In the genomic region with DNA sequence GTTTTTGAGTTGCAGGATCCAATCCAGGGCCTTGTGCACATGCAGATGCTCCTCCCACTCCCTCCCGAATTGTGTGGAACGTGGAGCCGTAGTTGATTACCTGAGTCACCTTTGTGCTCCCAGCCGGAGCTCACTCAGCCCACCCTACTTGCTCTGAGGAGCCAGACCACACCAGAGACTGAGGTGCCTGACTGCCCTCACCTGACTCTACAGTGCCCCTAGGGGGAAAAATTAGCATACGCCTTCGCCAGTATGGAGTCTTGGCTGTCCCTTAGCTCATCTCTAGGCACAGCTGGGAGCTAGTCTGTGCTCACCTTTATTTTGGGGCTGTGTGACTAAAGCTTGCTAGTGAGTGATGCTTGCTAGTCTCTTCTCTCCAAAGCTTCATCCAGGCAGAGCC, we compare ENCODE assay signal across 17 mouse cellular contexts. TPM values are rescaled to one million over a fixed set of nuclear protein-coding genes. Genes with fewer than 3 reads are reported as not detected.
DNase-seq lines count a peak whose midpoint lies in the region; ATAC-seq and TF ChIP-seq lines count a peak whose summit lies in the region.
"Had no signal": no experiment of that assay in that cellular context is flagged by ENCODE, and none has a peak within 500 bp of the region (broad histone marks: within the 10 kb centered on the region; RNA-seq: fewer than 3 reads in every experiment).

No protein-coding gene starts in this region.

- peaks cover 41% of the 10 kb centered on the region for H3K36me3 ChIP-seq in kidney, postnatal 0 days (ENCODE audit: insufficient read depth, low read length)
- peaks cover 72% of the 10 kb centered on the region for H3K36me3 ChIP-seq in kidney, embryonic 14.5 days (ENCODE audit: control insufficient read depth, insufficient read depth, low read length)
- peaks cover 10% of the 10 kb centered on the region; the same call in 1 of the 2 replicates for H3K36me3 ChIP-seq in ES-Bruce4 (ENCODE audit: control insufficient read depth, insufficient read depth, low read length, poor library complexity, severe bottlenecking)
- peaks cover 39% of the 10 kb centered on the region for H3K36me3 ChIP-seq in liver, embryonic 14.5 days (replicated peaks; ENCODE audit: control insufficient read depth, insufficient read depth, low read depth)
- H3K36me3 ChIP-seq in forebrain, embryonic 16.5 days (ENCODE audit: control insufficient read depth, insufficient read depth), result peaks cover 21% of the 10 kb centered on the region; the same call in 1 of the 2 replicates

- H3K4me2 ChIP-seq in kidney, postnatal 0 days (ENCODE audit: low read length), result no peak overlapping the region
- no peak overlapping the region for H3K4me2 ChIP-seq in kidney, embryonic 14.5 days (replicated peaks; ENCODE audit: low read depth, low read length)
- no peak overlapping the region for H3K4me2 ChIP-seq in liver, embryonic 14.5 days (ENCODE audit: low read depth)
- no peak overlapping the region for H3K4me2 ChIP-seq in forebrain, embryonic 16.5 days (ENCODE audit: low read length)
- H3K4me2 ChIP-seq: embryonic facial prominence, embryonic 15.5 days; forebrain, embryonic 15.5 days; limb, embryonic 15.5 days; neural tube, embryonic 15.5 days had no signal

- TF ChIP-seq CTCF in kidney, postnatal 0 days (IDR thresholded peaks at IDR 0.05; ENCODE audit: low read depth), result peak; percentile 24; the same call in 1 of the 2 replicates
- TF ChIP-seq CTCF in ES-Bruce4 (IDR thresholded peaks at IDR 0.05; ENCODE audit: low read depth, low read length), result peak; percentile 19
- peak; percentile 60 for TF ChIP-seq CTCF in liver, embryonic 14.5 days (IDR thresholded peaks at IDR 0.05; ENCODE audit: low read depth)

- H3K9ac ChIP-seq in kidney, postnatal 0 days (ENCODE audit: low read depth, low read length), result no peak overlapping the region
- H3K9ac ChIP-seq in kidney, embryonic 14.5 days (ENCODE audit: low read depth, low read length), result no peak overlapping the region
- no peak overlapping the region for H3K9ac ChIP-seq in ES-Bruce4 (ENCODE audit: low read depth, poor library complexity, severe bottlenecking)
- H3K9ac ChIP-seq in liver, embryonic 14.5 days (replicated peaks), result no peak overlapping the region
- no peak overlapping the region for H3K9ac ChIP-seq in forebrain, embryonic 16.5 days (replicated peaks; ENCODE audit: low read depth, low read length)
- H3K9ac ChIP-seq: embryonic facial prominence, embryonic 15.5 days; forebrain, embryonic 15.5 days; limb, embryonic 15.5 days; neural tube, embryonic 15.5 days had no signal

- no peak for DNase-seq in kidney, postnatal 0 days (ENCODE audit: low spot score)
- peak; percentile 38 for DNase-seq in A20 (ENCODE audit: low read depth, low spot score)
- no peak for DNase-seq in liver, embryonic 14.5 days (ENCODE audit: low read depth in 3 of 3, low spot score in 3 of 3)
- DNase-seq in cerebellum, adult 11-12 months, result no peak
- DNase-seq: cerebellum, adult 9-11 months; gastrocnemius, postnatal 36 days; kidney, postnatal 14 days; right cerebral cortex, postnatal 25 days had no signal

- no peaks in the 10 kb centered on the region for H3K4me1 ChIP-seq in kidney, postnatal 0 days (replicated peaks; ENCODE audit: insufficient read depth, low read length)
- H3K4me1 ChIP-seq in kidney, embryonic 14.5 days (ENCODE audit: control insufficient read depth, insufficient read depth, low read length), result no peaks in the 10 kb centered on the region
- H3K4me1 ChIP-seq in ES-Bruce4 (ENCODE audit: control insufficient read depth, insufficient read depth, low read length), result no peaks in the 10 kb centered on the region
- no peaks in the 10 kb centered on the region for H3K4me1 ChIP-seq in liver, embryonic 14.5 days (replicated peaks; ENCODE audit: control insufficient read depth in 2 of 2, insufficient read depth in 2 of 2, low read length in 1 of 2)
- no peaks in the 10 kb centered on the region for H3K4me1 ChIP-seq in forebrain, embryonic 16.5 days (replicated peaks; ENCODE audit: control insufficient read depth, insufficient read depth, low read length)
- H3K4me1 ChIP-seq: embryonic facial prominence, embryonic 15.5 days; forebrain, embryonic 15.5 days; limb, embryonic 15.5 days; neural tube, embryonic 15.5 days had no signal

- TF ChIP-seq EP300 in ES-Bruce4 (IDR thresholded peaks at IDR 0.05; ENCODE audit: insufficient read depth, low read depth, low read length), result no peak
- no peak for TF ChIP-seq EP300 in liver, embryonic 14.5 days (IDR thresholded peaks at IDR 0.05; ENCODE audit: low read depth)

- H3K27ac ChIP-seq in kidney, postnatal 0 days, result no peak overlapping the region
- H3K27ac ChIP-seq in kidney, embryonic 14.5 days (ENCODE audit: low read depth, low read length), result no peak overlapping the region
- H3K27ac ChIP-seq in ES-Bruce4 (ENCODE audit: insufficient read depth, low read length), result no peak overlapping the region
- no peak overlapping the region for H3K27ac ChIP-seq in liver, embryonic 14.5 days
- H3K27ac ChIP-seq in forebrain, embryonic 16.5 days (ENCODE audit: low read length), result no peak overlapping the region
- H3K27ac ChIP-seq: embryonic facial prominence, embryonic 15.5 days; forebrain, embryonic 15.5 days; limb, embryonic 15.5 days; neural tube, embryonic 15.5 days had no signal

- ATAC-seq in kidney, postnatal 0 days (replicated peaks; ENCODE audit: low FRiP score, low read depth), result no peak
- no peak for ATAC-seq in kidney, embryonic 14.5 days (ENCODE audit: low FRiP score, low TSS enrichment)
- ATAC-seq in liver, embryonic 14.5 days (ENCODE audit: insufficient read depth), result no peak
- no peak for ATAC-seq in activated CD4-positive, CD25-positive, alpha-beta regulatory T cell, adult 4 months
- ATAC-seq in forebrain, embryonic 16.5 days, result no peak
- ATAC-seq: forebrain, embryonic 15.5 days; hindbrain, embryonic 16.5 days had no signal

- no peak overlapping the region for H3K4me3 ChIP-seq in kidney, postnatal 0 days (replicated peaks; ENCODE audit: low read depth, low read length)
- H3K4me3 ChIP-seq in kidney, embryonic 14.5 days (ENCODE audit: low read length), result no peak overlapping the region
- H3K4me3 ChIP-seq in ES-Bruce4 (ENCODE audit: low read depth, low read length), result no peak overlapping the region
- no peak overlapping the region for H3K4me3 ChIP-seq in liver, embryonic 14.5 days (ENCODE audit: insufficient read depth in 1 of 2, low read depth in 2 of 2, low read length in 2 of 2)
- H3K4me3 ChIP-seq in forebrain, embryonic 16.5 days (replicated peaks; ENCODE audit: low read length), result no peak overlapping the region
- H3K4me3 ChIP-seq: embryonic facial prominence, embryonic 15.5 days; forebrain, embryonic 15.5 days; limb, embryonic 15.5 days; neural tube, embryonic 15.5 days had no signal

- H3K27me3 ChIP-seq in kidney, postnatal 0 days (ENCODE audit: insufficient read depth, low read length), result no peaks in the 10 kb centered on the region
- no peaks in the 10 kb centered on the region for H3K27me3 ChIP-seq in kidney, embryonic 14.5 days (ENCODE audit: control insufficient read depth, insufficient read depth, low read length)
- H3K27me3 ChIP-seq in ES-Bruce4 (ENCODE audit: control insufficient read depth, insufficient read depth, low read length, poor library complexity, severe bottlenecking), result no peaks in the 10 kb centered on the region
- H3K27me3 ChIP-seq in liver, embryonic 14.5 days (ENCODE audit: control insufficient read depth, insufficient read depth, low read length), result no peaks in the 10 kb centered on the region
- no peaks in the 10 kb centered on the region for H3K27me3 ChIP-seq in forebrain, embryonic 16.5 days (replicated peaks; ENCODE audit: control insufficient read depth, insufficient read depth, low read length)
- H3K27me3 ChIP-seq: embryonic facial prominence, embryonic 15.5 days; forebrain, embryonic 15.5 days; limb, embryonic 15.5 days; neural tube, embryonic 15.5 days had no signal

- 66% methylated on average over 6 of the region's 6 CpGs for WGBS in kidney, postnatal 0 days
- 78% methylated on average over 6 of the region's 6 CpGs for WGBS in kidney, embryonic 14.5 days
- 85% methylated on average over 6 of the region's 6 CpGs for WGBS in liver, embryonic 14.5 days (ENCODE audit: insufficient replicate concordance)
- 76% methylated on average over 6 of the region's 6 CpGs for WGBS in forebrain, embryonic 16.5 days

- H3K9me3 ChIP-seq in kidney, postnatal 0 days (replicated peaks; ENCODE audit: low read length), result no peaks in the 10 kb centered on the region
- no peaks in the 10 kb centered on the region for H3K9me3 ChIP-seq in kidney, embryonic 14.5 days (ENCODE audit: control insufficient read depth, low read length)
- no peaks in the 10 kb centered on the region for H3K9me3 ChIP-seq in ES-Bruce4 (replicated peaks; ENCODE audit: control insufficient read depth, insufficient read depth, low read length, poor library complexity, severe bottlenecking)
- H3K9me3 ChIP-seq in liver, embryonic 14.5 days (ENCODE audit: control insufficient read depth, low read length), result no peaks in the 10 kb centered on the region
- no peaks in the 10 kb centered on the region for H3K9me3 ChIP-seq in forebrain, embryonic 16.5 days (ENCODE audit: control insufficient read depth, low read length)
- H3K9me3 ChIP-seq: embryonic facial prominence, embryonic 15.5 days; forebrain, embryonic 15.5 days; limb, embryonic 15.5 days; neural tube, embryonic 15.5 days had no signal

- no peak for TF ChIP-seq POLR2A in ES-Bruce4 (IDR thresholded peaks at IDR 0.05; ENCODE audit: insufficient read depth, low read length)

RNA-seq across cellular contexts. Expression of gene Rnf114, which starts 24.0 kb away (rescaled TPM):
- polyA plus RNA-seq in kidney, postnatal 0 days (2015; fragmentation: Nextera tagmentation; extraction: Ambion mirVana), result 77.0 and 78.7 TPM in 2 replicates
- polyA plus RNA-seq in kidney, embryonic 14.5 days (2014; fragmentation: Nextera tagmentation; extraction: Ambion mirVana), result 79.1 and 98.3 TPM in 2 replicates
- 87.5 and 97.0 TPM in 2 replicates for polyA plus RNA-seq in ES-Bruce4 (2011; ENCODE audit: insufficient read depth, insufficient read length, low read depth, missing spikeins)
- 21.7 and 23.9 TPM in 2 replicates for polyA plus RNA-seq in liver, embryonic 14.5 days (2012; rRNA removed)
- 25.8 and 28.4 TPM in 2 replicates for polyA plus RNA-seq in liver, embryonic 14.5 days (2014; fragmentation: Nextera tagmentation; extraction: Ambion mirVana)
- polyA plus RNA-seq in activated CD4-positive, CD25-positive, alpha-beta regulatory T cell, adult 4 months (2017; shearing (Covaris generic)), result 100 to 1,000 TPM; 168 to 181 TPM
- 133 and 140 TPM in 2 replicates for polyA plus RNA-seq in forebrain, embryonic 16.5 days (2015; fragmentation: Nextera tagmentation; extraction: Ambion mirVana)

RNA-seq across cellular contexts. Expression of gene Spata2, which starts 24.2 kb away (rescaled TPM):
- polyA plus RNA-seq in kidney, postnatal 0 days (2015; fragmentation: Nextera tagmentation; extraction: Ambion mirVana), result 14.3 and 15.5 TPM in 2 replicates
- polyA plus RNA-seq in kidney, embryonic 14.5 days (2014; fragmentation: Nextera tagmentation; extraction: Ambion mirVana), result 10.8 and 17.4 TPM in 2 replicates
- 13.6 and 18.9 TPM in 2 replicates for polyA plus RNA-seq in ES-Bruce4 (2011; ENCODE audit: insufficient read depth, insufficient read length, low read depth, missing spikeins)
- polyA plus RNA-seq in liver, embryonic 14.5 days (2012; rRNA removed), result 7.6 and 8.6 TPM in 2 replicates
- polyA plus RNA-seq in liver, embryonic 14.5 days (2014; fragmentation: Nextera tagmentation; extraction: Ambion mirVana), result 6.8 and 7.5 TPM in 2 replicates
- 10 to 100 TPM in 1 of 2 experiments, 1 to 10 TPM in 1; 7.4 to 11.7 TPM for polyA plus RNA-seq in activated CD4-positive, CD25-positive, alpha-beta regulatory T cell, adult 4 months (2017; shearing (Covaris generic))
- polyA plus RNA-seq in forebrain, embryonic 16.5 days (2015; fragmentation: Nextera tagmentation; extraction: Ambion mirVana), result 34.8 and 37.6 TPM in 2 replicates

RNA-seq across cellular contexts. Expression of gene Slc9a8, which starts 46.9 kb away (rescaled TPM):
- 14.2 and 15.5 TPM in 2 replicates for polyA plus RNA-seq in kidney, postnatal 0 days (2015; fragmentation: Nextera tagmentation; extraction: Ambion mirVana)
- 15.3 and 28.6 TPM in 2 replicates for polyA plus RNA-seq in kidney, embryonic 14.5 days (2014; fragmentation: Nextera tagmentation; extraction: Ambion mirVana)
- polyA plus RNA-seq in ES-Bruce4 (2011; ENCODE audit: insufficient read depth, insufficient read length, low read depth, missing spikeins), result 44.8 and 49.1 TPM in 2 replicates
- 13.9 and 18.1 TPM in 2 replicates for polyA plus RNA-seq in liver, embryonic 14.5 days (2012; rRNA removed)
- 8.7 and 9.1 TPM in 2 replicates for polyA plus RNA-seq in liver, embryonic 14.5 days (2014; fragmentation: Nextera tagmentation; extraction: Ambion mirVana)
- polyA plus RNA-seq in activated CD4-positive, CD25-positive, alpha-beta regulatory T cell, adult 4 months (2017; shearing (Covaris generic)), result 10 to 100 TPM; 35.4 to 43.2 TPM
- 21.1 and 24.0 TPM in 2 replicates for polyA plus RNA-seq in forebrain, embryonic 16.5 days (2015; fragmentation: Nextera tagmentation; extraction: Ambion mirVana)
